Mouse (Mus musculus): ENCODE measurements at regions not wholly inside any gene's neighbourhood (a gene's known extent, or its start where the extent isn't known, plus 50 kb on each side); places are given as distances from the start of the nearest gene placed in this dataset.

GRCm38 (mm10) chr13:102518169-102518882 is 175.0 kb upstream of the Cd180 start:
- no peak for DNase-seq (ENCODE audit: low spot score)

DNA sequence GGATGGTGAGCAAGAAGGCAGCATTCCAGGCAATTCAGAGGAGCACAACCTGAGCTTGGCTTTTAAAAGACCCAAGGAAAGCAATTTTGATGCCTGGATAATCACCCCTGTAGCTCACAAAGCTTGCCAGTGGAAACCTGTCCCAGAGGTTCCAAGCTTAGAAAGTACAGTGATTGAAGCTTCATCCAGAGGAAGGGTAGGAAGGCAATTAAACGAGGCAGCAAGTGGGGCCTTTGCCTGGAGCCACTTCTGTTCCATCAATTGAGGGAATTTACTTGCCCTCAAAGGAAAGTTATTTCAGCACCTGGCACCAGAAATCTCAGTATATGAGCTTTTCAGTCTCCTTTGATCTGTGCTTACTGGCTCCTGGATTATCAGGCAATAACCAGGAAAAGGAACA is 171.9 kb upstream of the Cd180 start:
- DNase-seq (ENCODE audit: low spot score) = no peak

DNA sequence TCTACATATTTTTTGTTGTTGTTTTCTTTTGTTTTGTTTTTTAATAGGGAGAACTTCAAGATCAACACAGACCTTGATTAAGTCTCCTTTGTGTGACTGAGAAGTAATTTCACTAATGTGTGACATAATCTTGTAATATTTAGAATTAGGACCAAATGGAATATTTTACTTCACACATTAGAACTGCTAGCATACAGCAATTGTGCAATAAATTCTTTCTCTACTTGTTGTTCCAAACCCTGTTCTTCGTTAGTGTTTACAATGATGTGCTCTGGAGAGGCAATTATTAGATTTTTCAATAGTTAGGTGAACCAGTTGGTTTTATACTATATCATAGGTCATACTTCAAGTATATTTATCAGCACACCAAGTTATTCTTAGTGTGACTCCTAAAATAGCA is 171.3 kb upstream of the Cd180 start:
- DNase-seq (ENCODE audit: low spot score) = no peak

DNA sequence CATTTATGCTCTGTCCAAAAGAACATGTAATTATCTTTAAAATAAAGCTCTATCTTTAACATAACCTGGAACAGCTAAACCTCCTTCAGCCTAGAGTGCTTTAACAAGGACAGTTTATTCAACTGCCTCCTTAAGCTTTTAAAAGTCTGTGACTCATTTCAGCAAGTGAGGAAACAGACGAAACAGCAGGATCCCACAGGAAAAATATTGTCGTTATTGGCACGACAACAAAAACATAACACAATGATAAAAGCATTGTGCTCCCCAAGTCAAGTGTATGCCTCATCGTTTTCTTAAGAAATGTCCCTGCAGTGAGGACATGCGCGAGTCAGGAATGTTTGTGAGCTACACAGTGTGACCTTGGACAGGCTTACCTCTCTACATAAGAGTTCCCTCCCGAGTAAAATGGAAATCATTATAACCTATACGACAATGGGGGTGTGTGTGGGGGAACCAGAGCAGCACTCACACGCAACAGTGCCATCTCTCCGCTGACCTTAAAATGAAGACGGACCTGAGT is 166.7 kb upstream of the Cd180 start:
- DNase-seq (ENCODE audit: low spot score) = no peak

DNA sequence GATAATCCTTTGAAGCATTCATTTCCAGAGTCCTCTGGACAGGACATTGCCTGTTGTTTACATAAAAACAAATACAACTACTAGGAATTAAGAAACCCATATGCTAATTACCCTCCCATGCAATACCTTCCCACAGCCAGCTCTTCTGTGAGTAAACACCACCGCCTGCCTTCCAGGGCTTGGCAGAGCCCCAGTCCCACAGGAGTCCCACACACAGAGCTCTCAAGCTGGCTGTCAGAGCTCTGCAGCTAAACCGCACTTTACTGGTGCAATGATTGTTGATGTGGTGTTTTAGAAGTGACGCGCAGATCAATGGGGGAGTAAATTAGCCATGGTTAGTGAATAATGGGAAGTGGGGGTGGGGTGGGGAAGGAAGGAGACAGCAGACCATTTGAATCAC is 159.6 kb upstream of the Cd180 start:
- DNase-seq (ENCODE audit: low spot score) = peak; percentile 13

- DNase-seq (ENCODE audit: low spot score) = peak; percentile 13
Measured at GRCm38 (mm10) chr13:102537424-102538242, 155.7 kb upstream of the Cd180 start.

- DNase-seq (ENCODE audit: low spot score) = no peak
Measured at GRCm38 (mm10) chr13:102540436-102540835, 152.9 kb upstream of the Cd180 start.

- no peak for DNase-seq (ENCODE audit: low spot score)
Measured at GRCm38 (mm10) chr13:102544359-102545165, 148.8 kb upstream of the Cd180 start.

DNA sequence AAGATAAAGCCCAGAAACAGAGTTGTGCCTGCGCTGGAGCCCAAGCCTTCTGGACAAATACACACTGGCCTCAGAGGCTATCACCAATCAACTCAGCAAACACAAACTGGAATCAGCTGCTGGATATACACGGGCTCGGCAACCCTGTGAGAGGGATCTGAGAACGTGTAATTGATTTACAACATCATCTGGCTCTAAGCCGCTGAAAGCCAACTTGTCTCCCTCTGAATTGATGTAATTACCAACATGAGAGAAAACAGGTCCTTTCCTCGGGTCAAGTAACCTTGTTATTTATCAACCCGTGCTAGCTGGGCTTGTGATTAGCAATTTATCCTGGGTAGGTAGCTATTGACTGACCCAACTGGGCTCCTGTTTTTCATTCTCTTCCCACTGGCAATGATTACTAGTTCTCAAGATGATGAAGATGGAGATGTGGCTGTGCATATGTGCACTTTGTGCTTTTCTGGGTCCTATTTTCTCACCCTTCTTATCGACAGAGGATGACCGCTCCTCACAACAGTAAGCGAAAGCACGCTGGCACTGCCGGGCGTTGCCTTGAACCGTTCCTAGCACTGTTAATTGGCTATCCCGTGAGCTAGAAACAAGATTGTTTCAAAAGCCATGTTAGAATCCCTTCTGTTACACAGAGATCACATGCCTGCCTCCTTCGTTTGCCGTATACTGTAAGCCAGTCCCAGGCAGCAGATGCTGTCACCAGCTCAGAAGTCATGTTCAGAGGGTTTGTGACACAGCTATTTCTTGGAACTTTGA is 147.3 kb upstream of the Cd180 start:
- no peak for DNase-seq (ENCODE audit: low spot score)

GRCm38 (mm10) chr13:102548252-102548651 is 145.1 kb upstream of the Cd180 start:
- no peak for DNase-seq (ENCODE audit: low spot score)

- DNase-seq (ENCODE audit: low spot score) = no peak
Measured at GRCm38 (mm10) chr13:102566846-102567572, 126.3 kb upstream of the Cd180 start.

GRCm38 (mm10) chr13:102569580-102569979 is 123.8 kb upstream of the Cd180 start:
- DNase-seq (ENCODE audit: low spot score) = no peak

GRCm38 (mm10) chr13:102570286-102570685 is 123.1 kb upstream of the Cd180 start:
- DNase-seq (ENCODE audit: low spot score) = no peak

DNA sequence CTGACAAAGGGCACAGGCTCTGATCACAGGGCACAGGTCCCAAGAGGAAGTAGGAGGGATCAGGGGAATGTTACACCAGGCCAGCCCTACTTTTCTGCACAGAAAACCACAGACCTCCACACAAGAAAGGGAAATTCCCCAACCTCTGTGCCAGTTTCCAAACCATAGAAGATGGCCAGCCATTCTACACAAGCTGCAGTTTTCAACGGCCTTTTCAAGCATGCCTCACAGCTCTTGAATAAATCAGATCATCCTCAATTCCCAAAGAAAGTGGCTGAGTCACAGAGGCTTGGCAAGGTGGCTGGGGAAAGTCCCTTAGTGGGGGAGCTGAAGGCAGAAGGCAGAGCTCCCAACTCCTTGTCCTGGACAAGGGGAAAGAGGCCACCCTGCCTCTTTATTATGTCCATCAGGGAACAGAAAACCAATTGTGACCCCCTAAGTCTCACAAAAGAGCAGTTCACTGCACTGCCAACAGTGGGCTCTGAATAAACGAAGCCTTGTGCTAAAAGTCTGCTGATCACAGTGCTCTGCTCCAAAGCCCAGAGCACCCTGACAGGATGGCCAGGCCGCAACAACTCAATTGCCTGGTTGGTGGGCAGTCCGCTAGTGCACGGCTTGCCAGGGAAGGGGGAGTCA is 120.0 kb upstream of the Cd180 start:
- no peak for DNase-seq (ENCODE audit: low spot score)

GRCm38 (mm10) chr13:102576871-102577662 is 116.3 kb upstream of the Cd180 start:
- DNase-seq (ENCODE audit: low spot score) = no peak

GRCm38 (mm10) chr13:102578811-102579210 is 114.5 kb upstream of the Cd180 start:
- no peak for DNase-seq (ENCODE audit: low spot score)

DNA sequence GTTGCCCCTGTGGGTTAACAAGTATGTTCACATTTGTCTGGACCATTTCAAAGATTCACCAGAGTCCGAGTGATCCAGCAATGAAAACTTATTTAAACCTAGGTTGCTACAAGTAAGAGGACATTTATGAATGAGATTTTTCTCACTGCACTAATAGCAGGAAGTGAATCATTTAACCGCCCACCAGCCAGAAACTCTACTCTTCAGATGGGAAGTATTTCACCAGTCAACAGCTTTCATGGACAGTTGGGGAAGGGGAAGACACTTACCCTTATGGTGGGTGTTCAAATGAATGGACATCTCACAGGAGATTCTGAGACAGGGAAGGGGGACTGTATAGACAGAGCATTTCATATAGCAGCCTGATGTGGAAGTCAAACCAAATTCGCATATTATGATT is 113.7 kb upstream of the Cd180 start:
- DNase-seq (ENCODE audit: low spot score) = no peak

- DNase-seq (ENCODE audit: low spot score) = no peak
Measured at GRCm38 (mm10) chr13:102583984-102584645, 109.2 kb upstream of the Cd180 start.

DNA sequence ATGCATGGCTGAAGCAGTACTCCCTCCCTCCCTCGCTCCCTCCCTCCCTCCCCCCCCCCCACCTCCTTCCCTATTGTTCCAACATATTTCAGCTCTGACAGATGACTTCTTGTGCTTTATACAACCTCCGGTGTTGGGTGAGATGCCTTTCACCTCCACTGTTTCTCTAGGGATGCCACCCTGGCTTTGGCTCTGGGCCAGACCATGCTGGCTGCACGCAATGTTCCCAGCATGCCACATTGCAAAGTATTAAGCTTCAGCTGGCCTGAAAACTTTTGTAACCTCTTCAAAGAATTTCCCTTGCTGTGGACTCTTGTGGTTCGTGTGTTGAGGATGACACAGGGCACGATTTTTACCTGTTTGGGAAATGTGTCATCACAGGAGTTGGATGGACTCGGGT is 107.1 kb upstream of the Cd180 start:
- DNase-seq (ENCODE audit: low spot score) = no peak
